Mouse (Mus musculus) cortical plate, adult 2 months (tissue): Measurements from ENCODE around the gene Slc43a1.

ENCODE experiments used
- CTCF ChIP-seq: fragments of 200-500 bp; IDR thresholded peaks from 2 replicates; pipeline ENCODE4 v1.5.1; 2011; ENCODE audit warnings: mild to moderate bottlenecking, control low read depth, low read length; ENCODE audit not compliant: insufficient read depth; ENCODE audit errors: extremely low read depth
- POLR2A ChIP-seq: fragments of 200-500 bp; IDR thresholded peaks from 2 replicates; pipeline ENCODE4 v1.6.1; 2011; ENCODE audit warnings: mild to moderate bottlenecking, low read length, control low read depth; ENCODE audit not compliant: insufficient read depth; ENCODE audit errors: extremely low read depth

DNA sequence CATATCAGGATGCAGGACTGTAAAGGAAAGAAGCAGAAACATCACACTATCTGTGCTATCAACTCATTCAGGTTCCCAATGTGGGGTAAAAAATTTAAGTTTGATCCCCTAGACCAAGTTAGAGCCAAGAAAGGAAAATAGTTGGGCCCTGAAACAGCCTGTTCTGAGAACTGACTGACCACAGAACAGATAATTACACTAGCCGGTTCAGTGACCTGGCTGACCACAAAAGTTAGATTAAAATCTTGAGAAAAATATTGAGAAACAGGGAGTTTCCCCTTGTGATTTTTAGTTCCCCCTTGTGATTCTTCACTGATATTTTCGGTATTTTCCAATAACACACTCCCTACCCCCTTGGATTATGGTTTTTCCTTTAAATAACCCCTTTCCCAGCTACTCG is 44.8 kb upstream of the Slc43a1 start:
- TF ChIP-seq CTCF (no peak), POLR2A (no peak)
